Mouse (Mus musculus): ENCODE data around the gene Tnf.
"Not testable (repeated sequence)": the region's sequence is repeated elsewhere in the genome, so short reads cannot be mapped to it uniquely, and the experiment has no call there.

The Tnf gene

GRCm38 (mm10) chr17:35234090-35234489, 32.3 kb upstream of the Tnf start:
- DNase-seq (ENCODE audit: low spot score in 2 of 2) = not testable (repeated sequence)

GRCm38 (mm10) chr17:35233114-35233980, 31.5 kb upstream of the Tnf start, which contains the start of gene Atp6v1g2:
Gene Atp6v1g2 (plus strand): TSS chr17:35233660.
- DNase-seq (ENCODE audit: low spot score in 2 of 2) = no peak

DNA sequence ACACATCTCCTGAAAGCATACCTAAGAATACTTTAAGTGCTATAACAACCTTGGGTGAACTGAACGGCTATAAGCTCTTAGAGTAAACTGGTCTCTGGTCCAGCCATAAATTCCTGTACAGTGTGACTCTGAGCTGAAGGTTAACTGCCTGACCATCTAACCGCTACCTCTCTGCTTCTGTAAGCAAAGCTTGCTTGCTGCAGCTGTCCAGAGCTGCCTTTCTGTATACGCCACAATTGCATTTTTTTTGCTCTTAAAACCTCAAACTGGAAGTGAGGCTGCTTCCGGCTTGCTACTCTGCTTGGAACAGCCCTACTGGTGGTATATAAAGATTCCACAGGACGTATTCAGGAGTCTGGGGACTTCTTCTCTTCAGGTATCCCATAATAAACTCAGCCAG, 30.9 kb upstream of the Tnf start:
- DNase-seq (ENCODE audit: low spot score in 2 of 2) = no peak

- DNase-seq (ENCODE audit: low spot score in 2 of 2) = peak; percentile 68 to 81
These were observed 30.2 kb upstream of the Tnf start for GRCm38 (mm10) chr17:35232043-35232442.

GRCm38 (mm10) chr17:35231022-35231421, 29.2 kb upstream of the Tnf start:
- no peak for DNase-seq (ENCODE audit: low spot score in 2 of 2)

DNA sequence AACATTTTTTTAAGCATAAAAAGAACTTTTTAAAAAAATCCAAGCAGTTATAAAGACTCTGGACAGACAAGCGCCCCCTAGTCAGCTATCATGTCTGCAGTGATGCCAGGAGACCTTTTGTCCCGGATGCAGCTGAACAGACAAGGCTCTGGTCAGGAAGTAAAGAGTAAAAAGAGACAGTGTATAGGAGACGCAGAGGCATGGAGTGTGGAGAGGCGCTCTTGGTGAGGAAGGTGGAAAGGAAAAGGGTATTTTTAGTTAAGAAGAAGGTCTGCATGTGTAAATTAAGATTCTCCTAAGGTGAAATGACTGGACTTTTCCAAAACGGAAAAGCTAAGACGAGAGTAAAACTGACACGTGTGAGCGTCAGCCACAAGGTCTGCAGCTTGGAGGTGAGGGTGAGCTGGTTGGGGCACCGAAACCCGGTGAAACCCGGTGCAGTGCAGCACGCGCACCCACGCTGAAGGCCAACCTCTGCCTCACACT, 24.8 kb upstream of the Tnf start:
- DNase-seq (ENCODE audit: low spot score in 2 of 2) = no peak

DNA sequence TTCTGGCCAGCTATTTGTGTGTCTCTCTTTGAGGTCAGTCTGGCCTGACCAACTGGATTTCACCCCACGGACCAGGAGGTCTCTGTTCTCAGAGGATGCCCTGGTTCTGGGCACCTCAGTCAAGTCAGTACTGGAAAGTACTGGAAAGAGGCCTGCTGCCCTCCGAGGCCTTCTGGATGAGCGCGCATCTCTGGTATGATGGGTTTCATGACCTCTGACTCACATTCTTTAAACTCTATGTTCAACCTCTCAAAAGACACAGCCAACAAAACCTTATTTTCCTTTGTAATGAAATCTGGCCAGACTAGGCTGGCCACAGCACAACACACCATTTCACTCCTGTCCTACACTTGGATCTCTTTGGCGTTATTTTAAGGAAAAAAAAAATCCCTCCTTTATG, 23.6 kb upstream of the Tnf start:
- DNase-seq (ENCODE audit: low spot score in 2 of 2) = no peak

DNA sequence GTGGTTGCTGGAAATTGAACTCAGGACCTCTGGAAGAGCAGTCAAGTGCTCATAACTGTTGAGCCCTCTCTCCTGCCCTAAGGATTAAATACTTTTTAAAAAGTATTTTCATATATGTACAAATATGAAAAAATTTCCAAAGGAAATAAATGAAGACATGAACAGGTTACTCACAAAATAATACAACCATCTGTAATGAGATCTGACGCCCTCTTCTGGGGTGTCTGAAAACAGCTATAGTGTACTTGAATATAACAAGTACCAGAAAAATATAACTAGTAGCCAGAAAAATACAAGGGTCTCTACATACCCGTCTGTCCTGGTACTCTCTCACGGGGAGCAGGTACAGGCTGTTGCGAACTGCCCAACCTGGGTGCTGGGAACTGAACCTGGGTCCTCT, 22.8 kb upstream of the Tnf start:
- DNase-seq (ENCODE audit: low spot score in 2 of 2) = no peak

GRCm38 (mm10) chr17:35222299-35222698, 20.5 kb upstream of the Tnf start:
- DNase-seq (ENCODE audit: low spot score in 2 of 2) = peak in 1 of 2 experiments; percentile 50

DNA sequence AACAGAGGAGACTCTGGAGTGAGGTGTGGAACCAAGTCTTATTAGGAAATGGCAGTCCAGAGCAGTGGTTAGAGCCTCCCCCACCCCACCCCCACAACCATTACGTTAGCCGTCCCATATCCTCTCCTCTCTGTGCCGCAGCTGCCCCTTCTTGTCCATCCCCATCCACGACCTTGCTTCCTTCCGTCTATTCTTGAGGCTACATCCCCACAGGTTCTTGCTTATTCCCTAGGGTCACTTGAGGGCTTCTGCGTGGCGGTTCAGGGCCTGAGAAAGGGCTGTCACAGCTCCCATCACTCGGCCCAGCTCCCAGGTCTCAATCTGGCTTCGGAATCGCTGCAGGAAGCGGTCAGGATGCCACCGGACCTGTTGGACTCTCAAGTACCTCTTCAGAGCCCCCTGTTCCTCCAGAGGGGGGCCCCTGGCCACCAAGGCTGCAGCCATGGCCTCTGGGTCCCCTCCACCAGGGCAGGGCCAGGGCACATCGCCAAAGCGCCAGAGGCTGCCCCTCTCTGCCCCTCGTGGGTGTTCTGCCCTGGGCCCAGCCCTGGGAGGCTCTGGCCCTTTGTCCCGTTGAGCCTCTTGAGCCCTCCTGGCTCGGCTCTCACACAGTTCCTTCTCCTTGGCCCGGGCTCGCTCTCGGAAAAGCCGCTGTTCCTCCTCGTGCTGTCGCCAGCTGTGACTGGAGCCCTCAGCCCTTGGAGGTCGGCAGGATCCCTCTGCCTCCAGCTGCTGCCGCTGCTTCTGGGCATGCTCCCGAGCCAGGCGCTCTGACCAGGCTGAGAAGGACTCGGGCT, 18.5 kb upstream of the Tnf start, which contains the start of gene Gm16181:
Gene Gm16181, plus strand, starts transcription at position 679 of the 797 bp plus-strand sequence.
- peak; percentile 70 to 80 for DNase-seq (ENCODE audit: low spot score in 2 of 2)

DNA sequence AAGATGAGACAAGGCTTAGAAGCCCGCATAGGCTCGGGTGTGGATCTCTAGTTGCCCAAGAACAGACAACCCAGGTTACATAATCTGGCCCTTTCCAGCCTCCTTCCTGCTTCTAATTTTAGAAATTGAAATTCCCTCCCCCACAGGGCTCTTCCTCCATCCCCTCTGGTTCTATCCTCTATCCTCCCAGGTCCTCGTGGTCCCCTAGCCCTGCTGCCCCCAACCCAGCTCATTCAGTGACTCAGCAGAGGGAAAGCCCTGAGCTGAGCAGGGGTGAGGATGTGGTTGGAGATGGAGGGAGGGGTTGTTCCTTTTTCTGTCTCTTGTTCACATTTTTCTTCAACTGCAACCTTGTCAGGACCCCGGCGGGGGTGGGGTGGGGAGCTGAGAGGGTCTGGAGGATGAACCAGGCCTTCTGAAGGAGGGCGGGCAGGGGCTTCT, 17.8 kb upstream of the Tnf start:
- DNase-seq (ENCODE audit: low spot score in 2 of 2) = peak; percentile 51 to 77

DNA sequence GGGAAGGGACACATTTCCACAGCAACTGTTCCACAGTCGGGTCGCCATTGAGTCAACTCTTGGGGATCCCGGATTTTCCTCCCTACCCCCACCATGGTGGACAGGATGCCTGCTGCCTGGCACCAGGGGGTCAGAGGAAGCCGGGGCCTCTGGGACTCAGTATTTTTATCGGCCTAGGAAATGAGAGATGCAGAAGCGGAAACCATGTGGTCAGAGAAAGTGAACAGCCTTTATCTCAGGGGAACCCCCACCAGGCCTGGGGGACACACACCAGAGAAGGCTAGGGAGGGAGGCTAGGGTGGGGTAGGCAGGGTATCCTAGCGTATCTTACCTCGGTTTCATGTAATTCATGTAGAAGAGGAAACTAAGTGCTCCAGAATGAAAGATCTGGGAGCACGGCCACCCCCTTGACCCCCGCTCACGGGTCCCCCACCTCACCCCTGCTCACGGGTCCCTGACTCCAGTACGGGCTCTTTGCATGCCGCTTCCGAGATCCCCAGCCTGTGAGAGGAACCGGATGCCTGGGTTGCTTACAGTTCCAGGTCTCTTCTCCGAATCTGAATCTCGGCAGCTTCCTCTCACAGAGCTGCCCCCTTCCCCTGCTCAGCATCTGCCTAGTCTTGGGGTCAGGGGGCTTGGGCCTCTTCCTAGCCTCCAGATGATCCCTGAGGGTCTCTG, 16.8 kb upstream of the Tnf start:
- DNase-seq (ENCODE audit: low spot score in 2 of 2) = peak; percentile 70 to 91

- DNase-seq (ENCODE audit: low spot score in 2 of 2) = no peak
These were observed 11.3 kb upstream of the Tnf start for GRCm38 (mm10) chr17:35213071-35213470.

DNA sequence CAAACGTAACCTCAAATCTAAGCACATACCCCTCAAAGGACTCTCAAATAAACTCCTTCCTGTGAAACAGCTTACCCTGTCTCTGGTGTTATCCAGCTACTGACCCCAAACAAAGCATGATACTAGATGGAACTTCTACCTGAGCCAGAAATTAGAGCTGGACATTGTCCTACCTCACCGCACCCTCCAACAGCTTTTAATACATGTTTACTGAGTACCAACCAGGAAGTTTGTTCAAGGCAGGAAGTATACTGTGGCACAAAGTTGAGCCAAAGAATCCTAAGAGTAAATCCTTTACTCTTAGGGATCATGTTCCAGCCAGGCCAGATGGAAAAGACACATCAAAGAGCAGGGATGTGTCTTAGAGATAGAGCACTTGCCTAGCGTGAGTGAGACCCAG, 8.8 kb upstream of the Tnf start:
- no peak for DNase-seq (ENCODE audit: low spot score in 2 of 2)

DNA sequence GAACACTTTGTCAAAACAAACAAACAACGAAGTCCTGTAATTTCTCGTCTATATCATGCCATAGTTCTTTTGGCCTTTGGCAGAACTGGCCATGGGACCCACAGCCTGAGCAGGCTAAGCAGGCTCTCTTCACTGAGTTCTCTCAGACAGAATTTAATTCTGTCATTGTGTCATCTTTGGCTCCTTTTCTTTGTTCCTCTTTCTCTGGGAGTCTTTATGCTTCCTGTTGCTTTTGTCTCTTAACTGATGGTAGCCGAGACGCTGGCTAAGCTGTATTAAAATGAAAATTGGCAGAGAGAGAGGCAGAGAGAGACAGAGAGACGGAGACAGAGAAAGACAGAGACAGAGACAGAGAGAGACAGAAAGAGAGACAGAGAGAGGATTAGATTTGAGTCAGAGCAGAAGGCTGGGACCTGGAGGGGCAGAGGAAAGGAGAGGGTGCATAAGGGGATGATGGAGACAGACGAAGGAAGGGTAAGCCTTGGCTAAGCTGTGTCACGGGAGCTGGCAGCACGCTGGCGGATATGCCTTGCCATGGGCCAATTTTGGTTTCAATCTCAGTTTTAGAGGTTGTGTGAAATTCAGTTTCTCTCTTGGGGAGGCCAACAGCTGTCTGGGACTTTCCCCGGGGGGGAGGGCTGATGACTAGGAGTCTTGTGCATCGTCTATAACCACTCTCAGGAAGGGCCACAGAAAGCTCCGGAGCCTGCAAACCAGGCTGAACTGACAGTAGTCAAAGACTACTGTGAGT, 8.2 kb upstream of the Tnf start:
- peak; percentile 50 to 62 for DNase-seq (ENCODE audit: low spot score in 2 of 2)

GRCm38 (mm10) chr17:35205380-35205769, 3.6 kb upstream of the Tnf start:
- DNase-seq (ENCODE audit: low spot score in 2 of 2) = no peak

DNA sequence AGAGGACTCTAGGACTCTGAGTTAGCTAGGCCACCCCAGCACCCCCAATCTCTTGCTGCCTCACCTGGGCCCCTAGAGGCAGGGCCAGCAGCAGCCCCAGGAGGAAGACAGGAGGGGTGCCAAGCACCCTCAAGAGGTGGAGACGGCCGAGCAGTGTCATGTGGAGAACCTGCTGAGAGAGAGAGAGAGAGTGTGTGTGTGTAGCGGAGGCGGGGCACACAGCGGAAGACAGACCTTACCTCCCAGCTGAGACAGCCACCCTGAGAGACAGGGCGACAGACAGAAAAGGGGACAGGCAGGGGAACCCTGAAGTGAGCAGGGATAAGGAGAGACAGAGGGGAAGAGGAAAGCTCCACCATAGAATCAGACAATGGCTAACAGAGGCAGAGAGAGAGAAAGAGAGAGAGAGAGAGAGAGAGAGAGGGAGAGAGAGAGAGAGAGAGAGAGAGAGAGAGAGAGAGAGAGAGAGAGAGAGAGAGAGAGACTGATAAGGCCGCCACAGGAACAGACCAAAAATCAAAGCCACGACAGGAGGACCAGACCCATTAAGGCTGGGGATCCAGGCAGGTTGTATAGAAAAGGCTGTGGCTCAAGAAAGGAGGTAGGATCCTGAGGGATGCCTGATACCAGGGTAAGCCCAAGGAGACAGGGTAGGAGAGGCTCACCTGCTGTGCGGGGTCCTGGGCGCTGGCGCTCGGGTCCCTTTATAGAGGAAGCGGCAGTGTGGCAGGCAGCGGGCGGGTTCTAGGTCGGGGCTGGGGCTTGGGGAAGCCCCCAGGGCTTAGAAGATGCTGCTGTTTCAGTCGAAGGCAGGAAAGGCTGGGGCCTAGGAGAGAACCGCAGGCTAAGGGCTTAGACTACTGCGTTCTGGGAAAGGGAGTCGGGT, 2.9 kb upstream of the Tnf start, which contains the start of gene Lta:
Gene Lta, minus strand, starts transcription at position 858 of the 886 bp plus-strand sequence.
- no peak for DNase-seq (ENCODE audit: low spot score in 2 of 2)

- no peak for DNase-seq (ENCODE audit: low spot score in 2 of 2)
These were observed 635 bp upstream of the Tnf start for GRCm38 (mm10) chr17:35202442-35202841.

GRCm38 (mm10) chr17:35201128-35201527, 679 bp downstream of the Tnf start:
- no peak for DNase-seq (ENCODE audit: low spot score in 2 of 2)

DNA sequence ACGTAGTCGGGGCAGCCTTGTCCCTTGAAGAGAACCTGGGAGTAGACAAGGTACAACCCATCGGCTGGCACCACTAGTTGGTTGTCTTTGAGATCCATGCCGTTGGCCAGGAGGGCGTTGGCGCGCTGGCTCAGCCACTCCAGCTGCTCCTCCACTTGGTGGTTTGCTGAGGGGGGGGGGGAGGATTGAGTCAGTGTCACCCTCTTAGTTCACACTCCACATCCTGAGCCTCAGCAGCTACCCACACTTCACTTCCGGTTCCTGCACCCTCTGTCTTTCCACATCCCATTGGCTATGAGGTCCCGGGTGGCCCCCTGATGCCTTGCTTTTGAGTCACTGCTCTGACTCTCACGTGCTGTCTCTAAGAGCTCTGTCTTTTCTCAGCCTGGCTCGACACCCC, 1.4 kb downstream of the Tnf start:
- peak in 1 of 2 experiments; percentile 57 for DNase-seq (ENCODE audit: low spot score in 2 of 2)
